Mouse (Mus musculus) E14TG2a.4 (cell line): ENCODE data around the gene Aplp1.

Source experiments
- CTCF ChIP-seq: conservative IDR thresholded peaks from 2 replicates; pipeline ENCODE4 v1.5.1; 2014; ENCODE audit warnings: low read length
- NANOG ChIP-seq: IDR thresholded peaks from 2 replicates; pipeline ENCODE4 v1.6.1; 2014; ENCODE audit warnings: borderline replicate concordance, low read length, mixed read lengths
- POU5F1 ChIP-seq: IDR thresholded peaks from 2 replicates; pipeline ENCODE4 v1.6.1; 2014; ENCODE audit warnings: low read length, borderline replicate concordance

DNA sequence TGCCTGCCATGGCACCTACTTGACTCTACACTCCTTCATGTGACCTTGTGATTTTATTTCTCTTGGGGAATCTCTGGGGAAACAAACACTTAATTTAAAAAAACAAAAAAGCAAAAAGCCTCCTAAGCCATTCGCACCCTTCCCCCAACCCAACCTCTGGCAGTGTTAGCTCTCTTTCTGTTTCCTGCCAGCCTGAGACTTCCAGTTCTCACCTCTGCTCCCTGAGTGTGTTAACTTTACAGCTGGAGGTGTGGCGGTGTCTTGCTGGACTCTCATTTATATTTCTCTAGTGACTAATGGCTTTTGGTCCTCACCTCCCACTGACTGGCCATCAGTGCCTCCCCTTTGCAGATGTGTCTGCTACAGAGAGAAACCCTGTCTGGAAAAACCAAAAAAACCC lies 35.5 kb downstream of the Aplp1 start:
- no peak for TF ChIP-seq CTCF
- TF ChIP-seq POU5F1: no peak
- TF ChIP-seq NANOG: no peak
